Mouse (Mus musculus): Measurements from ENCODE around the gene Mgmt. TPM values are rescaled to one million over a fixed set of nuclear protein-coding genes. Genes with fewer than 3 reads are reported as not detected.

Mgmt gene
- total and polyA plus RNA-seq, 3 experiments, result not detected

DNA sequence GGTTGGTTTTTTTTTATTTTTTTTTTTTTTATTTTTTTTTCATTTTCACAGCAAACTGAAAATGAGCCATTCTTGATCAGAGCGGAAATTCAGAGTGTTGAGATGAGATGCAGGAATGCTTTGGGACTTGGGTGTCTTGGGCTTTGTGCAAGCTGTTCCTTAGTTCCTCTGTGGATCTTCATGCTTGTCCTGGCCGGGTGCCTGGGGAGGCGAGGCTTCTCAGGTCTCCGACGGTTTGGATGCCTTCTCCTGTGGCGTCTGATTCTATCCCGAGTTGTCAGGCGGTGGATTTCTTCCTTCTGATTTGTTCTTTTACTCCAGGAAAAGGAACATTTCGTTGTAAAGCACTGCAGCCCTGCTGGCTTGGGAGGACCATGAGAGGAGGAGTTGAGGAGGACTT is 51.7 kb downstream of the Mgmt start:
- H3K36me3 ChIP-seq (ENCODE audit: control insufficient read depth in 1 of 2, insufficient read depth in 2 of 2, low read length in 2 of 2), result no peaks in the 10 kb centered on the region
- no peak for DNase-seq (ENCODE audit: low read depth, low spot score)
- no peak overlapping the region for H3K27ac ChIP-seq (ENCODE audit: control insufficient read depth, low read depth, low read length)
- no peak for TF ChIP-seq KAT2A (conservative IDR thresholded peaks at IDR 0.05; ENCODE audit: low read depth, low read length)
- TF ChIP-seq GATA1 (IDR thresholded peaks at IDR 0.05; ENCODE audit: low read depth, low read length), result no peak
- no peak for TF ChIP-seq USF1 (IDR thresholded peaks at IDR 0.05; ENCODE audit: low read depth, low read length)
- TF ChIP-seq MEF2A (IDR thresholded peaks at IDR 0.05; ENCODE audit: extremely low read depth, insufficient replicate concordance, low read depth, low read length, poor library complexity, severe bottlenecking), result no peak
- TF ChIP-seq MAZ (IDR thresholded peaks at IDR 0.05; ENCODE audit: low read depth, low read length), result no peak
- TF ChIP-seq NELFE (IDR thresholded peaks at IDR 0.05; ENCODE audit: low read depth, low read length), result no peak
- no peak for TF ChIP-seq POLR2AphosphoS2 (IDR thresholded peaks at IDR 0.05; ENCODE audit: low read length)
- no peaks in the 10 kb centered on the region for H3K4me1 ChIP-seq (ENCODE audit: control insufficient read depth in 1 of 2, insufficient read depth in 2 of 2, low read length in 2 of 2)
- no peaks in the 10 kb centered on the region for H3K79me2 ChIP-seq (ENCODE audit: control insufficient read depth, insufficient read depth, low read length, poor library complexity)
- H3K4me3 ChIP-seq (ENCODE audit: control insufficient read depth in 1 of 2, insufficient read depth in 1 of 2, low read depth in 2 of 2, low read length in 2 of 2), result no peak overlapping the region
- no peaks in the 10 kb centered on the region for H3K27me3 ChIP-seq (ENCODE audit: control insufficient read depth in 1 of 2, insufficient read depth in 2 of 2, low read length in 2 of 2)
- H3K9ac ChIP-seq (ENCODE audit: control insufficient read depth, low read depth, low read length, poor library complexity, severe bottlenecking), result no peak overlapping the region
- no peaks in the 10 kb centered on the region for H3K9me3 ChIP-seq (replicated peaks; ENCODE audit: insufficient read depth, low read length)

DNA sequence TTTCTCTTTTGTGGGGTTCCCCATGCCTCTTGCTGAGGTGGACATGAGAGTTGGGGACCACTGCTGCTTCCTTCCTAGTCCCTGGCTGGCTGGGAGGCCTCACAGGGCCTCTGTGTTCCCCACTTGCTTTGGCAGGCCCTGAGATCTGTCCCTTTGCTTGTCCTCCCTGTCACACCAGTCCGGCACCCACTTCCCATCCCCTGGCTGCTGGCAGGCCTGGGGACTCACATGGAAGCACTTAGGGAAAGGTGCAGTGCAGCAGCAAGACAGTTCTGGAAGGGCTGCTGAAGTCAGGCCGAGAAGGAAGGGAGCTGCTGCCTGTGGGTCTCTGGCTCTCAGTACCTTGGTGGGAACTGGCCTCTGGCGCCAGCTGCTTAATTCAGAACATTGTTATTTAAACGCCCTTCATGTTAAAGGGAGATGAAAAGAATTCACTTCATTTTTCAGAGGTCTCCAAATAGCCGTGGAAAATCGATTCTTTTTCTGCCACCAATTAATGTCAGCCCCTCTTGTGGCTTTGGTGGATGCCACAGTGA is 53.9 kb downstream of the Mgmt start:
- Histone ChIP-seq H3K9me3 (replicated peaks; ENCODE audit: insufficient read depth, low read length) (no peaks in the 10 kb centered on the region), H3K79me2 (ENCODE audit: control insufficient read depth, insufficient read depth, low read length, poor library complexity) (no peaks in the 10 kb centered on the region), H3K4me3 (ENCODE audit: control insufficient read depth in 1 of 2, insufficient read depth in 1 of 2, low read depth in 2 of 2, low read length in 2 of 2) (no peak overlapping the region), H3K36me3 (ENCODE audit: control insufficient read depth in 1 of 2, insufficient read depth in 2 of 2, low read length in 2 of 2) (no peaks in the 10 kb centered on the region), H3K4me1 (ENCODE audit: control insufficient read depth in 1 of 2, insufficient read depth in 2 of 2, low read length in 2 of 2) (no peaks in the 10 kb centered on the region), H3K27ac (ENCODE audit: control insufficient read depth, low read depth, low read length) (no peak overlapping the region), H3K27me3 (ENCODE audit: control insufficient read depth in 1 of 2, insufficient read depth in 2 of 2, low read length in 2 of 2) (no peaks in the 10 kb centered on the region), H3K9ac (ENCODE audit: control insufficient read depth, low read depth, low read length, poor library complexity, severe bottlenecking) (no peak overlapping the region)
- TF ChIP-seq MEF2A (IDR thresholded peaks at IDR 0.05; ENCODE audit: extremely low read depth, insufficient replicate concordance, low read depth, low read length, poor library complexity, severe bottlenecking) (no peak), NELFE (IDR thresholded peaks at IDR 0.05; ENCODE audit: low read depth, low read length) (no peak), MYC (IDR thresholded peaks at IDR 0.05; ENCODE audit: low read depth, low read length) (no peak), POLR2AphosphoS5 (IDR thresholded peaks at IDR 0.05; ENCODE audit: borderline replicate concordance, low read depth, low read length) (no peak), TCF12 (IDR thresholded peaks at IDR 0.05; ENCODE audit: low read depth, low read length) (no peak), RAD21 (IDR thresholded peaks at IDR 0.05; ENCODE audit: low read depth, low read length) (no peak), POLR2AphosphoS2 (IDR thresholded peaks at IDR 0.05; ENCODE audit: low read length) (no peak), CTCF (IDR thresholded peaks at IDR 0.05 in 2 of 3, conservative IDR thresholded peaks at IDR 0.05 in 1 of 3; ENCODE audit: control insufficient read depth in 1 of 3, insufficient read depth in 1 of 3, low read depth in 2 of 3, low read length in 3 of 3, poor library complexity in 1 of 3, severe bottlenecking in 1 of 3) (no peak), JUND (IDR thresholded peaks at IDR 0.05; ENCODE audit: low read depth, low read length) (no peak), ZNF384 (IDR thresholded peaks at IDR 0.05; ENCODE audit: low read depth, low read length) (no peak), MAX (IDR thresholded peaks at IDR 0.05; ENCODE audit: low read length) (no peak), UBTF (IDR thresholded peaks at IDR 0.05; ENCODE audit: borderline replicate concordance, insufficient read depth, low read depth, low read length) (no peak), NRF1 (IDR thresholded peaks at IDR 0.05; ENCODE audit: insufficient read depth, low read depth, low read length, poor library complexity, severe bottlenecking) (no peak), GABPA (IDR thresholded peaks at IDR 0.05; ENCODE audit: low read depth, low read length) (no peak), HCFC1 (IDR thresholded peaks at IDR 0.05; ENCODE audit: low read depth, low read length) (no peak), BHLHE40 (IDR thresholded peaks at IDR 0.05; ENCODE audit: borderline replicate concordance, low read depth, low read length) (no peak), ZMIZ1 (IDR thresholded peaks at IDR 0.05; ENCODE audit: low read depth, low read length) (no peak), SIN3A (IDR thresholded peaks at IDR 0.05; ENCODE audit: low read length) (no peak), MYB (IDR thresholded peaks at IDR 0.05; ENCODE audit: low read depth, low read length) (no peak), ETS1 (IDR thresholded peaks at IDR 0.05; ENCODE audit: low read depth, low read length) (no peak)
- no peak for DNase-seq (ENCODE audit: low read depth, low spot score)
